Mouse (Mus musculus): ENCODE measurements around the gene Vhl.

Gene Vhl

GRCm38 (mm10) chr6:113623941-113624751 is at the start of gene Vhl:
Gene Vhl, plus strand, starts transcription at chr6:113623959.
- DNase-seq (ENCODE audit: low read depth, low spot score): peak; percentile 65

DNA sequence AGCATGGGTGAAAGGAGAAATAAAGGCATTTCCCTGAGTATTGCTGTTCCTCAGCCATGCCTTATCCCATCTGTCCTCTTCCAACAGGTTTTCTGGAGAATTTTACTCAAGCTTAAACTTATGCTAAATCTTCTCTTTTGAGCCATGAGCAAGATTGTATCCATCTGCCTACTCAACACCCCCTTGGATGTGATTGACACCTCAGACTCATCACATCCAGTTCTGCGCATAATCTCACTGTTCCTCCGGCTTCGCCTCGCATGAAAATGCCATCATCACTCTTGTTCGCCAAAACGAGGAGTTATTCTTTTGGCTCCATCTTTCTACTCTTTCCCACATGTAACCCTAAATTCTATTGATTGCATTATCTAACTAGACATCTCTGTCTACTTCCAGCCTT is 47.7 kb upstream of the Vhl start:
- DNase-seq (ENCODE audit: low read depth, low spot score): no peak

- DNase-seq (ENCODE audit: low read depth, low spot score): no peak
Observed at GRCm38 (mm10) chr6:113579306-113579705, 44.5 kb upstream of the Vhl start.

DNA sequence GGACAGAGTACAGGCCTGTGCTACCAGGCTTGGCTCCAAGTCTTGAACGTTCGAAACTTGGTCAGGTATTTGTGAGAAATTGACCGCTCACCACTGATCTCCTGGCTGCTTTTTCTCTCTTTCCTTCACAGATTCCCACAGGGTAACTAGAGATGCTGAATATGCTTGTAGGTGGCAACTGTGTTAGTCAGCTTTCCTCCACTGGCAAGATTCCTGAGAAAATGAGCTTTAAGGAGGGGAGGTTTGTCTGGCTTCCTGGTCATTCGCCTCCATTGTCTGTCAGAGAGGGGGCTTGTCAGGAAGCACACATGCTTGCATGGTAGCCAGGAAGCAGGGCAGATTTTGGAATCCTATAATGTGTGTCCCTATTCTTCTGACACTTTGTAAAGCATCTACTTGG is 40.7 kb upstream of the Vhl start:
- DNase-seq (ENCODE audit: low read depth, low spot score): no peak

- DNase-seq (ENCODE audit: low read depth, low spot score): no peak
Observed at GRCm38 (mm10) chr6:113585065-113585464, 38.7 kb upstream of the Vhl start.

- DNase-seq (ENCODE audit: low read depth, low spot score): no peak
Observed at GRCm38 (mm10) chr6:113586466-113587183, 37.1 kb upstream of the Vhl start.

GRCm38 (mm10) chr6:113592637-113593036 is 31.1 kb upstream of the Vhl start:
- no peak for DNase-seq (ENCODE audit: low read depth, low spot score)

- DNase-seq (ENCODE audit: low read depth, low spot score): no peak
Observed at GRCm38 (mm10) chr6:113597945-113598344, 25.8 kb upstream of the Vhl start.

GRCm38 (mm10) chr6:113599833-113600232 is 23.9 kb upstream of the Vhl start:
- no peak for DNase-seq (ENCODE audit: low read depth, low spot score)

DNA sequence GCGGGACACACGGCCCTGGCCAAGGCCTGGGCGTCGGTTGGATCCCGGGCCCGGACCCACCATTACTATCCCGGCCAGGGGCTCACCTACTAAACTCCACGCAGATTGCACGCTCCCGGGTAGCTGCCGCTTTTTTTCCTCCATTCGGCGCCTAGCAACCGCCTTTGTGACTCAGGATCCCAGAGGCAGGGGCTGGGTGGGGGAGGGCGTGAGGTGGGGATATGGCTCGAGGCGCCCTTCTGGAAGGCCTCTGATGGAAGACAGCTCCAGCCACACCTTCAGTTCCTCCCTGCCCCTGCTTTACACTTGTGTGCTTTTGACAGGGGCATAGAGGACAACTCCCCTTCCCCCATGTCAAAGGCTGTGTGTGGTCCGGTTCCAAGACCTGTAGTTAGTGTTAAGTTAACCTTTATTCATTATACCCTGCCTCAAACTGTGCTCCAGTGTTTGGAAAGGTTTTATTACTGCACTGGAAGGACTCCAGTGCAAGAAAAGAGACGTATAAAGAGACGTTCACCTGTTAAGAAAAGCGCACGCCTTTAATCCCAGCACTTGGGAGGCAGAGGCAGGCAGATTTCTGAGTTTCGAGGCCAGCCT is 23.1 kb upstream of the Vhl start, which contains the start of gene Fancd2os:
TSS of gene Fancd2os (minus strand) at position 173 of the 597 bp plus-strand sequence.
- no peak for DNase-seq (ENCODE audit: low read depth, low spot score)

DNA sequence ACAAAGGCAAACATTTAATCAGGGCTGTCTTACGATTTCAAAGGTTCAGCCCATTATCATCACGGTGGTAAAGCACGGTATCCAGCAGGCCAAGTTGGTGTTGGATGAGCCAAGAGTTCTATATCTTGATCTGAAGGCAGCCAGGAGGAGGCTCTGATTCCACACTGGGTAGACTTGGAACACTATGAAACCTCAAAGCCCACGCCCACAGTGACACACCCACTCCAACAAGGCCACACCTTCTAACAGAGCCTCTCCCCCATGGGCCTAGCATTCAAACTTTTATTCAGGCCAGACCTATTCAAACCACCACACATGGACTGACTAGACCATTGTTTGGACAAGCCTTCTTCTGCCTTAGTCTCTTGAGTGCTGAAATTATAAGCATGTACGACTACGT is 20.9 kb upstream of the Vhl start:
- DNase-seq (ENCODE audit: low read depth, low spot score): no peak

DNA sequence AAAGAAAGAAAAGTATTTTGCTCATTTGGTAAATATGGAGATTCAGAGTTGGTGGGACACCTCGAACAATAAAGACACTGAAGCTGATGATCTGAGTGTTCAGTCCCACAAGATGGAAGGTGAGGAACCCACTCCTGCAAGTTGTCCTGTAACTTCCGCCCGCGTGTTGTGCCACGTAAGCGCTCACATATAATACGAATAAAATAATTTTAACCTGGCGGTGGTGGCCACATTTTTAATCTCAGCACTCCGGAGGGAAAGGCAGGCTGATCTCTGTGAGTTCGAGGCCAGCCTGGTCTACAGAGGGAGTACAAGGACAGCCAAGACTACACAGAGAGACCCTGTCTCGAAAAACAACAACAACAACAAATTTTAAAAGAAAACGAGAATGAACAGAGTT is 19.8 kb upstream of the Vhl start:
- DNase-seq (ENCODE audit: low read depth, low spot score): no peak

DNA sequence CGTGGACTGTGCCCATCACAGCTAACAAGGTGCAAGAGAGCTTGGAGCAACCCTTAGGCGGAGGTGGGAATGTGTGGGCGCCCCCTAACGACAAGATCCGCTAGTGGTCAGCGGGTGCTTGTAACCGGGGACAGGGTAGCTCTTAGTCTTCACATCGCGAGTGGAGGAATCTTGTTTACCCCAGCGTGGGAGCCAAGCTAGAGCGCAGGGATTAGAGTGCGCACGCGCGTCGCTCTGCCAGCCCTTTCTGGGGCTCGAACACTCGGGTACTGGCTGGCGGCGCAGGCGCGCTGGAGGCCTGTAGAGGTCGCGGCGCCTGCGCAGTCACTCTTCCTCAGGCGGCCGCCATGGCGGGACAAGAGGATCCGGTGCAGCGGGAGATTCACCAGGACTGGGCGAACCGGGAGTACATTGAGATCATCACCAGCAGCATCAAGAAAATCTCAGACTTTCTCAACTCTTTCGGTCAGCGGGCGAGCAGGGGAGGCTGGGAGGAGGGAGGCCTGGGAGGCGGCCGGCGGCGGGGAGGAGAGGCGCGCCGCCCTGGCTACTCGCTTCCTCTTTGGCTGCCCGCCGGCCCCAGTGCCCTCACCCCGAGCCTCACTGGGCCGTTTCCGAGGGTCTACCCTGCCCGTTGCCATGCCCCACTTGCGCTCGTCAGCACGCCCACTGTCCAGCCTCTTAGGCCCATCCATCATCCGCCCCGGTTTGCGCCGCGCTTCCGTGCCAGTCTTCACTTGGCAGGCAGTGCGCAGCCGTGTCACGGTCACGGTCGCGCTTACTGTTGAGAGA is 19.1 kb upstream of the Vhl start, which contains the start of gene Brk1:
TSS of gene Brk1 (plus strand) at position 341 of the 792 bp plus-strand sequence.
- DNase-seq (ENCODE audit: low read depth, low spot score): peak; percentile 83

DNA sequence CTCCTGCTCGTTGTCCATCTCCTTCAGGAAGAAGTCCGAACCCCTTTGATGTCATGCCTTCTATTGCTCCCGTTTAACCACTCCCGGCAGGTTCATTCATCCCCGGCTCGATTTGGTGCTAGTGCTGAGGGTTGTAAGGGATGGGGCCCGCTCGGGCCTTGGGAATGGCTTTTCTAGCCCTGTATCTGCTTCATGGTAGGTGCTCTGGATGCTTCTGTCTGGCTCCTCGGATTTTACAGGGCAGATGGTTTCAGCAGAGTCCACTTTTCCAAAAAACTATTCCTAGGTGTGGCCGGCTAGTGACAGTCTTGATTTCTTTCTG is 18.6 kb upstream of the Vhl start:
- DNase-seq (ENCODE audit: low read depth, low spot score): no peak

- no peak for DNase-seq (ENCODE audit: low read depth, low spot score)
Observed at GRCm38 (mm10) chr6:113608871-113609270, 14.9 kb upstream of the Vhl start.

DNA sequence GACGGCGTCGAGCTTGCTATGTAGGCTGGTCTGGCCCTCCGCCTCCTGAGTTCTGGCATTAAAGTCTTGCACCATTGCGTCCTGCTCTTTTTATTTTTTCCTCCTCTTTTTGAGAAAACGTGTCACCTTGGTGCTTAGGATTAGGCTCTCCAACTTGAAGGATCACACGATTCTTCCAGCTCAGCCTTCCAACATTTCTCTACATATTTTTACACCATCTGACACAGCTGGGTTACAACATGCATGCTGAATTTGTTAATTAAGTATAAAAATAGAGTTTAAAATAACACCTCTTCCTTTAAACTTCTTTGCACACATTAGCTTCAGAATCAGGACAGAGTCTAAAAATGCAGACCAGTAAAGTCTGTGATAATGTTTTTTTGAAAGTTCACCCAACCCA is 14.5 kb upstream of the Vhl start:
- no peak for DNase-seq (ENCODE audit: low read depth, low spot score)

DNA sequence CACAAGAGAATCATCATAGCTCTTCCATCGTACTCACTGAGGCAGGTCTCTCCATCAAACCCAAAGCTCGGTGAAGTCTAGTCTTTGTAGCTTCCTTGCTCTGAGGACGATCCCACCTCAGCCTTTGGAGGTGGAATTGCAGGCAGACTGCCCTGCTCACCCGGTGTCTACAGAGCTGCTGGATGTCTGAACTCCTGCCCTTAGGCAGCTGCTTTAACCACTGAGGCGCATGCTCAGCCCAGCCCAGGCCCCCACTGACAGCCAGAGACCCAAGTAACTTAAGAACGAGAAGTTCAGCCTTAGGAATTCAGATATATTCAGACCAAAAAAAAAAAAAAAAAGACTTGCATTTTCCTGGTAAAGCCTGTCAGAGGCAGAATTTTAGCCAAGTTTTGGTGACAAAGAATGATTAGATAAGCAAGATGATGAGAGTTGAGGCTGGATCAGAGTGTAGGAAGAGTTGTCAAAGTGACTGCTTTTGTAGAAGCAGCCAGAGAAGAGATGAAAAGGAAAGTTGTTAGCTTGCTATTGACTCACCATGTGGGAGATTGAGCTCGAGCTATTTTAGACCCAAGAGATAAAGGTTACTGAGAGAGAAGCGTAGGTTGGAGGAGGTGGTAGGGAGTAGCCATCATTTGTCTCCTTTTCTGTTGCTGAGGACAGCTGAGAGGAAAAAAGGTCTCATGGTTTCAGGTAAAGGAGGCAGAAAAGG is 11.3 kb upstream of the Vhl start:
- DNase-seq (ENCODE audit: low read depth, low spot score): no peak

DNA sequence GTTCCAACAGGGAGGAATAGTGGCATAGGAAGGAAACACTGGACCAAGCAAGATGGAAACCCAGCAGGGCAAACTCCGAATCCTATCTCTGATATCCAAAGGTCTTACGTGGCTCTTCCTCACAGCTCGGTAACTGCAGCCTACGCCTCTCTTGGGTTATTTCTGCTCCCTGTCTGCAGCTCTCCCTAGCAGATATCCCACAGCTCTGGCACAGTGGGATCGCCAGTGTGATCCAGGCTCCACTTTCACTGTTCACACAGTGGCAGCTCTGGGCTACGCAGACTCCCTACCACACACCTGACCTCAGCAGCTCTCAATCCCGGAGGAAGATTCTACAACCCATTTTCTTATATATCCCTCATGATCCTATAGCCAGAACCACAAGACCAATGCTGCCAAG is 9.6 kb upstream of the Vhl start:
- no peak for DNase-seq (ENCODE audit: low read depth, low spot score)

DNA sequence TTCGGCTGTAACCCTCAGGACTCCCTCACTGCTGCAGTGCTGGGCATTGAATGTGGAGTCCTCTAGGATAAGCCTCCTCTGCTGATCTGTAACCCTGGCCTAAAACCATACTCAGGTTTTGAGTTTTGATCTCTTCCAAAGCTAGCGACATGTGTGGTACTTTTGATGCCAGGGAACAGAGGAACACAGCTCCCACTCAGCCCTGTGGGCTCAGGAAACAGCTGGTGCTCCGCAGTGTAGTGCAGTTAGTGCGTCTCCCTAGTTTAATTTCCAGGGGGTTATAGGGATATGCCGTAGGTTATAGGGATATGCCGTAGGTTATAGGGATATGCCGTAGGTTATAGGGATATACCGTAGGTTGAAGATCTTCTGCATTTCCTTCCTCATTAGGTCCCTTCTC is 8.8 kb upstream of the Vhl start:
- DNase-seq (ENCODE audit: low read depth, low spot score): no peak

DNA sequence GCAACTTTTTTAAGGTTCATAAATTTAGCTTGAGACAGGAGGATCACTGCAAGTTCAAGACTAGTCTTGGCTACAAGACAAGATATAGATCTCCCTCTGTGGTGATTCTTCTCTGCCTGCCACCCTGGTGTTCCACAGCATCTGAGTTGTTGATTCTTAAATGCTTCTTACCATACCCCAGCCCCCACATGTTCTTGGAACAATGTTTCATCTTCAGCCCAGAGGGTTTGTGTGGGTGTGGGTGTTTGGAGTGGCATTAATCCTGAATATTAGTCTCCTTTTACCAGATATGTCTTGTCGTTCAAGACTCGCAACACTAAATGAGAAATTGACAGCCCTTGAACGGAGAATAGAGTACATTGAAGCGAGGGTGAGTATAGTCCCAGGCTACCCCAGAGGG is 8.3 kb upstream of the Vhl start:
- DNase-seq (ENCODE audit: low read depth, low spot score): no peak

DNA sequence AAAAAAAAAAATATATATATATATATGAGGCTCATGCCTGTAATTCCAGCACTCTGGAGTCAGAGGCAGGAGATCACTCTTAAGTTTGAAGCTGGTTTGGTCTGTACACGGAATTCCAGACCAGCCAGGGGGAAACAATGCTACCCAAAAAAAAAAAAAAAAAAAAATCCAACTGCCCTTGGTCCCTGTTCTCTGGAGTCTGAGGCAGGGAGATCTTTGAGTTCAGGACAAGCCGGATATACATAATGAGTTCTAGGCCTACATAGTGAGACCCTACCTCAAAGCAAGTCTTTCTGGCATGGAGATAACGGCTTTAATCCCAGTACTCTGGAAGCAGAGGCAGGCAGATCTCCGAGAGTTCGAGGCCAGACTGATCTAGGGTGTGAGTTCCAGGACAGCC is 373 bp upstream of the Vhl start:
- no peak for DNase-seq (ENCODE audit: low read depth, low spot score)
